Mouse (Mus musculus) brain, embryonic 14.5 days (tissue): Measurements from ENCODE around the gene Ccl2. TPM values are rescaled to one million over a fixed set of nuclear protein-coding genes. Genes with fewer than 3 reads are reported as not detected.

Experiments
- DNase-seq: peaks from one replicate; pipeline ENCODE4 v3.0.0-alpha.2; 2011; ENCODE audit warnings: low read depth
- CTCF ChIP-seq: fragments of 200-500 bp; IDR thresholded peaks from 2 replicates; pipeline ENCODE4 v1.5.1; 2012; ENCODE audit warnings: inconsistent platforms, mild to moderate bottlenecking, moderate library complexity, borderline replicate concordance; ENCODE audit not compliant: insufficient read depth, insufficient read length; ENCODE audit errors: extremely low read depth
- POLR2A ChIP-seq: fragments of 200-500 bp; IDR thresholded peaks from 2 replicates; pipeline ENCODE4 v1.6.1; 2012; ENCODE audit warnings: mild to moderate bottlenecking, inconsistent platforms, borderline replicate concordance; ENCODE audit not compliant: poor library complexity, insufficient read depth, insufficient read length, severe bottlenecking; ENCODE audit errors: extremely low read depth
- polyA plus RNA-seq: library from polyadenylated mRNA; depleted of rRNA; stranded (reverse); fragments of >200 nt; gene quantifications from 2 replicates; pipeline ENCODE4 v1.2.3, GENCODE M21; 2012; rRNA removed

Ccl2 gene
- 0.72 and 0.74 TPM in 2 replicates for polyA plus RNA-seq

DNA sequence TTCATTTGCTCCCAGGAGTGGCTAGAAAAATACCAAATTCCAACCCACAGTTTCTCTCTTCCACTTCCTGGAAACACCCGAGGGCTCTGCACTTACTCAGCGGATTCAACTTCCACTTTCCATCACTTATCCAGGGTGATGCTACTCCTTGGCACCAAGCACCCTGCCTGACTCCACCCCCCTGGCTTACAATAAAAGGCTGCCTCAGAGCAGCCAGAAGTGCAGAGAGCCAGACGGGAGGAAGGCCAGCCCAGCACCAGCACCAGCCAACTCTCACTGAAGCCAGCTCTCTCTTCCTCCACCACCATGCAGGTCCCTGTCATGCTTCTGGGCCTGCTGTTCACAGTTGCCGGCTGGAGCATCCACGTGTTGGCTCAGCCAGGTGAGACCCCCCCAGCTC is at the start of gene Ccl2:
Gene Ccl2 (plus strand): TSS at position 216 of the 400 bp plus-strand sequence.
- no peak for TF ChIP-seq CTCF
- no peak for TF ChIP-seq POLR2A
- peak; percentile 83 for DNase-seq

GRCm38 (mm10) chr11:81996172-81996841 is 39.1 kb upstream of the Ccl2 start:
- peak; percentile 100 for TF ChIP-seq CTCF
- no peak for TF ChIP-seq POLR2A
- DNase-seq: peak; percentile 86

DNA sequence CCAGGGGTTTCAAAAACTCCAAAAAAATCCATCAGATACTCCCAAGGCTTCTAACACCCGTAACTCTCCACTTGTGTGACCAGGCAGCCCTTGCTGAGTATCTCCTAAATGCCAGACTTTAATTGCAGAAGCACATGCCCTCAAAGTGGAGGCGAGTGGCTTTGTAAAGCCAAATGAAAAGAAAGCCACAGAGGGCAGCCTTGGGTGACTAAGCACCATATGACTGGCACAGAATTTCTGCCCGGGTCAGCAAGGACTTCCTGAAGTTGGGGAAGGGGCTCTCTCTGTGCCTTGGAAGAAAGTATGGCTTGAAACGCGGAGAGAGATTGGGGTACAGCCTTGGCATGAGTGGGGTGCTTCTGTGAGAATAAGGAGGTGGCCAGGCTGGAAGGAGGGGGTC is 38.3 kb upstream of the Ccl2 start:
- TF ChIP-seq POLR2A: no peak
- no peak for TF ChIP-seq CTCF
- DNase-seq: no peak

DNA sequence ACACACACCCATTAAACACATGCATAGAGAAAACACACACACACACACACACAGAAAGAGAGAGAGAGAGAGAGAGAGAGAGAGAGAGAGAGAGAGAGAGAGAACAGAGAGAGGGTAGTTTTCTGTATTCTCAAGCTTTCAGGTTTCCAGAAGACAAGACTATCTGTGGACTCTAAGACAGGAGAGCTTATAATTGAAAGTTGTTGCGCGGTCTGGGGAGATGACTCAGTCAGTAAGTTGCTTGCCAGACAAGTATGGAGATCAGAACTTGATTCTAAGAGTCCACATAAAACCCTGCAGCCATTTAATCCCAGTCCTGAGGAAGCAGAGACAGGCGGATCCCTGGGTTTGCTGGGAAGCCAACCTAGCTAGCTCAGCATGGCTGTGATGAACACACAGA is 36.7 kb upstream of the Ccl2 start:
- no peak for DNase-seq
- TF ChIP-seq POLR2A: no peak
- no peak for TF ChIP-seq CTCF

DNA sequence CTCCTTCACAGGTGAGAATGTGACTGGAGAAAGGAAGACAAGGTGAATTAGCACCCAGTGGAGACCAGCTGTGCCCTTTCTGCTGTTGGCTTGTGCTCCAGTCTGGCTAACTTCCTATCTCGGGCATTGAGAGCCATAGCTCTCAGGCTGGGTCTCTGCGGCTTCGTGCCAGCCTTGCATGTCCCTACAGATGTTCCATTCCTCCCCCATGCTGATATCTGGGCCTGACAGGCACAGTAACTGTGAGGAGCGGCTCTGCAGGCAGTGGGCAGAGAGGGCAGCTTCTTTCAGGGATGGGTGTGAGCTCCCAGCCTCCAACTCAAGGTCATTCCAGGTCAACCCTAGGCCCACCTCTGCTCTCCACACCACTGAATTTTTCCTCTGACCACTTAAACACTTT is 35.9 kb upstream of the Ccl2 start:
- TF ChIP-seq CTCF (no peak), POLR2A (no peak)
- no peak for DNase-seq

DNA sequence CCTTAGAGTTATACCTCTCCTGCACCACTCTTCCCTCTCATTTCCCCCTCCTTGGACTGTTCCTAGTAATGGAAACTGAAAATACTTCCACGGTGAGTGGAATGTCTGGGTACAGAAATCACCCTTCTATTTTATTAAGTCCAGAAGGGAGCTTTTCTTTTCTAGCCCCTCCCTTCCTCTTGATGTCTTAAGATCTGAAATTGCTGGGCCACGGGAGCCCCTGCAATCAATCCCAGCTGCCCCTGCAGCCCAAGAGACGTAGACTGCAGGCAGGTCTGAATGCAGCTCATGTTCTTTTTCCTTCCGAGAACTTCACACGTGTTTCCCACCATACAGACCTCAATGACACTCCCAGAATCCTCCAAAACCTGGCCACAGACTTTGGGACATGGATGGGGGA is 34.8 kb upstream of the Ccl2 start:
- TF ChIP-seq POLR2A: no peak
- no peak for TF ChIP-seq CTCF
- DNase-seq: no peak

GRCm38 (mm10) chr11:82004810-82005209 is 30.6 kb upstream of the Ccl2 start:
- TF ChIP-seq POLR2A (no peak), CTCF (no peak)
- DNase-seq: no peak

DNA sequence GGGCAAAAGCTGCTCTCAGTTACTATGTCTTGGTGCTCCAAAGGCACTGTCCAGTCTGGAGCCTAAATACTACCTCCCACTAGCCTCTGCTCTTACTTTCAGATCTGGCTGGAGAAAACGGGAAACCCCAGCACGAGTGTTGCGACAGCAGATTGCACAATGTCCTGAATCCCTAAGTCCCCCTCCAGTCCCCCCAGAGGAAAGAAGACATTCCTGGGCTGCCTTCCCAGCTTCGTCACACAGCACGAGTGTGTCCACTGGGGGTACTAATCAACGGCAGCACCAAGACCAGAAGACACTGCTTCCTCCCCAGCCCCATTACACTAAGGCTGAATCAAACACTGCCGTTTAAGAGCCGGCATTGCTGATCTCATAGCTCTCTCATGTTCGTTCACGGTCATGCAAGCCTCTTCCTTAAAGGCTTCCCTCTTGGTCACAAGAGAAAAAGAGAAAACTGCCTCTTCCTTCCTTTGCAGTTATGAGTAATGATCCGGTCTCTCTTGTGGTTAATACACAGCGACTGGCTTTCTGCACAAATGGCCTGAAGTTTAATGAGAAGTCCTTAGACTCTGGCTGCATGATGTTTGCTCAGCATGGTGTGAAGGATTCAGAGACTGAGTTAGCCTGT is 28.5 kb upstream of the Ccl2 start:
- DNase-seq: peak; percentile 38
- TF ChIP-seq POLR2A (no peak), CTCF (no peak)

- DNase-seq: no peak
- TF ChIP-seq CTCF (no peak), POLR2A (no peak)
Observed at GRCm38 (mm10) chr11:82010115-82010514, 25.3 kb upstream of the Ccl2 start.

GRCm38 (mm10) chr11:82011411-82012193 is 23.8 kb upstream of the Ccl2 start:
- no peak for DNase-seq
- no peak for TF ChIP-seq POLR2A
- no peak for TF ChIP-seq CTCF

DNA sequence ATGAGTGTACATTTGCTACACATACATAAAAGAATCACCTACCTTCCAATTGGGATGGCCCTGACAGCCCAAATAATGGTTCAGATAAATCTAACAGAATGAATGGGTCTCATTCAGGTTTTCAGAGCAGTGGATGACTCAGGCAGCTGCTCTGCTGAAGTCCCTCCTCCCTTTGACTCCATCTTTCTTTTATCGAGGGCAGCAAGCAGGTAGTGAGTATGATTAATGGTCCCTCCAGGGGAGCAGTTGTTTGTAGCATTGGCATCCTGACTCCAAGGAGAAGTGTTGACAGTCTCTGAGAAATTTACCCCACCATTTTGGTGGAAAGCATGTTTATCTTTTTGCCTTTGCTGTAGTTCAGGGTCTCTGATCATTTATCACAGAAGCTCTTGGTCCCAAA is 21.6 kb upstream of the Ccl2 start:
- no peak for DNase-seq
- TF ChIP-seq CTCF (no peak), POLR2A (no peak)
